Mouse (Mus musculus): ENCODE measurements around the gene Gm26965. TPM values are rescaled to one million over a fixed set of nuclear protein-coding genes. Genes with fewer than 3 reads are reported as not detected.

Gene Gm26965
- total RNA-seq, 2 experiments from 2014 or later = not detected

Other genes starting within 250 kb of the Gm26965 start
- gene Zfp458, start 247.7 kb downstream of the Gm26965 start, total RNA-seq (2015; ENCODE audit: low replicate concordance) = 0.36 and 0.42 TPM in 2 replicates
- gene Zfp458, start 247.7 kb downstream of the Gm26965 start, total RNA-seq (2017; ENCODE audit: low replicate concordance) = 0.38 and 0.77 TPM in 2 replicates
- not detected in 2 replicates for gene Zfp457, start 219.7 kb downstream of the Gm26965 start, total RNA-seq (2015; ENCODE audit: low replicate concordance)
- 1.4 TPM in 1 of 2 replicates, not detected in the other for gene Zfp457, start 219.7 kb downstream of the Gm26965 start, total RNA-seq (2017; ENCODE audit: low replicate concordance)
- 3.4 and 6.5 TPM in 2 replicates for gene Zfp595, start 193.6 kb downstream of the Gm26965 start, total RNA-seq (2015; ENCODE audit: low replicate concordance)
- gene Zfp595, start 193.6 kb downstream of the Gm26965 start, total RNA-seq (2017; ENCODE audit: low replicate concordance) = 4.2 and 4.6 TPM in 2 replicates
- 11.7 TPM in 1 of 2 replicates, not detected in the other for gene Gm28044, start 165.6 kb downstream of the Gm26965 start, total RNA-seq (2015; ENCODE audit: low replicate concordance)
- gene Gm28044, start 165.6 kb downstream of the Gm26965 start, total RNA-seq (2017; ENCODE audit: low replicate concordance) = not detected in 2 replicates
- gene Zfp953, start 165.5 kb downstream of the Gm26965 start, total RNA-seq (2015; ENCODE audit: low replicate concordance) = 0.84 and 4.7 TPM in 2 replicates
- gene Zfp953, start 165.5 kb downstream of the Gm26965 start, total RNA-seq (2017; ENCODE audit: low replicate concordance) = 4.5 and 5.8 TPM in 2 replicates
- not detected in 2 replicates for gene Gm28041, start 150.4 kb downstream of the Gm26965 start, total RNA-seq (2015; ENCODE audit: low replicate concordance)
- gene Gm28041, start 150.4 kb downstream of the Gm26965 start, total RNA-seq (2017; ENCODE audit: low replicate concordance) = not detected in 2 replicates
- 1.4 TPM in 1 of 2 replicates, not detected in the other for gene Zfp456, start 150.3 kb downstream of the Gm26965 start, total RNA-seq (2015; ENCODE audit: low replicate concordance)
- gene Zfp456, start 150.3 kb downstream of the Gm26965 start, total RNA-seq (2017; ENCODE audit: low replicate concordance) = 4.7 TPM in 1 of 2 replicates, not detected in the other
- gene Zfp429, start 126.3 kb downstream of the Gm26965 start, total RNA-seq (2015; ENCODE audit: low replicate concordance) = not detected in 2 replicates
- gene Zfp429, start 126.3 kb downstream of the Gm26965 start, total RNA-seq (2017; ENCODE audit: low replicate concordance) = 4.0 TPM in 1 of 2 replicates, not detected in the other
- not detected in 2 replicates for gene Zfp459, start 104.7 kb downstream of the Gm26965 start, total RNA-seq (2015; ENCODE audit: low replicate concordance)
- gene Zfp459, start 104.7 kb downstream of the Gm26965 start, total RNA-seq (2017; ENCODE audit: low replicate concordance) = 0.13 TPM in 1 of 2 replicates, not detected in the other
- gene Zfp874a, start 74.5 kb downstream of the Gm26965 start, total RNA-seq (2015; ENCODE audit: low replicate concordance) = 0.84 and 7.2 TPM in 2 replicates
- gene Zfp874a, start 74.5 kb downstream of the Gm26965 start, total RNA-seq (2017; ENCODE audit: low replicate concordance) = 3.4 and 4.9 TPM in 2 replicates
- 2.9 and 7.1 TPM in 2 replicates for gene Zfp874b, start 41.9 kb downstream of the Gm26965 start, total RNA-seq (2015; ENCODE audit: low replicate concordance)
- gene Zfp874b, start 41.9 kb downstream of the Gm26965 start, total RNA-seq (2017; ENCODE audit: low replicate concordance) = 4.6 and 5.7 TPM in 2 replicates
- gene Zfp58, start 25.6 kb downstream of the Gm26965 start, total RNA-seq (2015; ENCODE audit: low replicate concordance) = 3.2 and 5.0 TPM in 2 replicates
- gene Zfp58, start 25.6 kb downstream of the Gm26965 start, total RNA-seq (2017; ENCODE audit: low replicate concordance) = 1.8 TPM in 1 of 2 replicates, not detected in the other
- gene Zfp87, start within 50 bp of the Gm26965 start, total RNA-seq (2015; ENCODE audit: low replicate concordance) = 5.0 and 11.3 TPM in 2 replicates
- gene Zfp87, start within 50 bp of the Gm26965 start, total RNA-seq (2017; ENCODE audit: low replicate concordance) = 2.0 and 6.7 TPM in 2 replicates
- 5.8 and 9.2 TPM in 2 replicates for gene Zfp748, start 27.7 kb upstream of the Gm26965 start, total RNA-seq (2015; ENCODE audit: low replicate concordance)
- gene Zfp748, start 27.7 kb upstream of the Gm26965 start, total RNA-seq (2017; ENCODE audit: low replicate concordance) = 4.2 and 7.1 TPM in 2 replicates
- 4.2 and 6.5 TPM in 2 replicates for gene Zfp729b, start 83.6 kb upstream of the Gm26965 start, total RNA-seq (2015; ENCODE audit: low replicate concordance)
- 3.0 and 5.1 TPM in 2 replicates for gene Zfp729b, start 83.6 kb upstream of the Gm26965 start, total RNA-seq (2017; ENCODE audit: low replicate concordance)
- not detected in 2 replicates for gene Gm49345, start 111.6 kb upstream of the Gm26965 start, total RNA-seq (2015; ENCODE audit: low replicate concordance)
- 0.13 TPM in 1 of 2 replicates, not detected in the other for gene Gm49345, start 111.6 kb upstream of the Gm26965 start, total RNA-seq (2017; ENCODE audit: low replicate concordance)
- gene Zfp729a, start 111.6 kb upstream of the Gm26965 start, total RNA-seq (2015; ENCODE audit: low replicate concordance) = 1.3 and 4.3 TPM in 2 replicates
- 1.2 and 6.0 TPM in 2 replicates for gene Zfp729a, start 111.6 kb upstream of the Gm26965 start, total RNA-seq (2017; ENCODE audit: low replicate concordance)
- gene Zfp738, start 160.9 kb upstream of the Gm26965 start, total RNA-seq (2015; ENCODE audit: low replicate concordance) = 1.3 and 7.2 TPM in 2 replicates
- gene Zfp738, start 160.9 kb upstream of the Gm26965 start, total RNA-seq (2017; ENCODE audit: low replicate concordance) = 1.1 and 1.4 TPM in 2 replicates
- 0.42 and 4.7 TPM in 2 replicates for gene Zfp65, start 203.0 kb upstream of the Gm26965 start, total RNA-seq (2015; ENCODE audit: low replicate concordance)
- 0.39 and 1.6 TPM in 2 replicates for gene Zfp65, start 203.0 kb upstream of the Gm26965 start, total RNA-seq (2017; ENCODE audit: low replicate concordance)
- gene Zfp85, start 229.1 kb upstream of the Gm26965 start, total RNA-seq (2015; ENCODE audit: low replicate concordance) = 4.2 and 4.3 TPM in 2 replicates
- gene Zfp85, start 229.1 kb upstream of the Gm26965 start, total RNA-seq (2017; ENCODE audit: low replicate concordance) = 0.23 TPM in 1 of 2 replicates, not detected in the other